15 mouse cellular contexts compared by ENCODE assay signal in the genomic region with DNA sequence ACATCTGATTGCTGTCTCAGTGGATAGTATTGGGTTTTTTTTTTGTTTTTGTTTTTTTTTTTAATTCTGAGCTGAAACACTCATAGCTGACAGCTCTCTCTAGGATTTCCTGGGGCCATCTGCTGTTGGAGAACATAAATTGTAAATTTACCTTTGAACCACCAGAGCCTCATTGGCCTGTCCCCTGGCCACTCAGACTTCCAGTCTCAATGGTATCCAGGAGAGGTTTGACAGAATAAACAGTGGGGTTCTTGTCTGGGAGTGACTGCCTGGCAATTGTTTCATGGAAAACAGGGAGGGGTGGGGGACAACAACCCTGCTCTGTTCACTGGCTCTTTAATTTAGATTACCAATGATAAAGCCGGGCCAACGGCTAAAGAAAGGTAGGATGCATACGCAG.
DNase-seq lines count a peak whose midpoint lies in the region; ATAC-seq and TF ChIP-seq lines count a peak whose summit lies in the region.
"Had no signal": no experiment of that assay in that cellular context is flagged by ENCODE, and none has a peak within 500 bp of the region (broad histone marks: within the 10 kb centered on the region; RNA-seq: fewer than 3 reads in every experiment).

No protein-coding gene starts in this region.

- ATAC-seq in midbrain, embryonic 12.5 days (ENCODE audit: low FRiP score, low read depth), result no peak
- no peak for ATAC-seq in midbrain, postnatal 0 days (ENCODE audit: low FRiP score)
- peak; percentile 66 for ATAC-seq in neural tube, embryonic 12.5 days (ENCODE audit: low FRiP score, low read depth)
- ATAC-seq: CD4-positive, CD25-positive, alpha-beta regulatory T cell, adult 4 months; forebrain, embryonic 14.5 days had no signal

- H3K4me3 ChIP-seq in midbrain, embryonic 12.5 days, result no peak overlapping the region
- no peak overlapping the region for H3K4me3 ChIP-seq in midbrain, postnatal 0 days (ENCODE audit: low read depth, low read length)
- H3K4me3 ChIP-seq in neural tube, embryonic 12.5 days, result no peak overlapping the region

- no peaks in the 10 kb centered on the region for H3K27me3 ChIP-seq in midbrain, embryonic 12.5 days
- no peaks in the 10 kb centered on the region for H3K27me3 ChIP-seq in midbrain, postnatal 0 days (ENCODE audit: insufficient read depth, low read length)
- no peaks in the 10 kb centered on the region for H3K27me3 ChIP-seq in neural tube, embryonic 12.5 days (replicated peaks)

- peaks cover 6% of the 10 kb centered on the region; the same call in 1 of the 2 replicates for H3K4me1 ChIP-seq in midbrain, embryonic 12.5 days
- H3K4me1 ChIP-seq in midbrain, postnatal 0 days (ENCODE audit: insufficient read depth, low read length), result 0 out of 2 replicates have a peak, but pooled peaks cover 5% of the 10 kb centered on the region
- peaks cover 37% of the 10 kb centered on the region for H3K4me1 ChIP-seq in neural tube, embryonic 12.5 days

- no peak for TF ChIP-seq CTCF in midbrain, postnatal 0 days (IDR thresholded peaks at IDR 0.05)

- DNase-seq in adrenal gland, adult 2 months, result peak; percentile 38
- DNase-seq in adrenal gland, postnatal 36 days, result no peak
- DNase-seq in heart, adult 11 months, result peak; percentile 69
- no peak for DNase-seq in heart, adult 8-10 months (ENCODE audit: low spot score)
- DNase-seq in midbrain, postnatal 0 days (ENCODE audit: low spot score), result no peak
- no peak for DNase-seq in frontal cortex, postnatal 25 days (ENCODE audit: low spot score in 2 of 2)
- DNase-seq: heart, postnatal 4 days; kidney, adult 2 months; kidney, postnatal 25 days had no signal

- WGBS in midbrain, embryonic 12.5 days, result 64% methylated on average over 3 of the region's 3 CpGs
- WGBS in midbrain, postnatal 0 days, result 43% methylated on average over 3 of the region's 3 CpGs
- 26% methylated on average over 3 of the region's 3 CpGs for whole genome bisulfite sequencing in neural tube, embryonic 12.5 days

- H3K9me3 ChIP-seq in midbrain, embryonic 12.5 days, result no peaks in the 10 kb centered on the region
- H3K9me3 ChIP-seq in midbrain, postnatal 0 days (ENCODE audit: low read length), result no peaks in the 10 kb centered on the region
- H3K9me3 ChIP-seq in neural tube, embryonic 12.5 days, result no peaks in the 10 kb centered on the region
- H3K9me3 ChIP-seq: G1E had no signal

- no peak overlapping the region for H3K9ac ChIP-seq in midbrain, embryonic 12.5 days (replicated peaks)
- no peak overlapping the region for H3K9ac ChIP-seq in midbrain, postnatal 0 days (replicated peaks; ENCODE audit: low read length, poor library complexity, severe bottlenecking)
- no peak overlapping the region for H3K9ac ChIP-seq in neural tube, embryonic 12.5 days

- no peak overlapping the region for H3K4me2 ChIP-seq in midbrain, embryonic 12.5 days (replicated peaks)
- no peak overlapping the region for H3K4me2 ChIP-seq in midbrain, postnatal 0 days (ENCODE audit: low read depth, low read length, poor library complexity, severe bottlenecking)
- H3K4me2 ChIP-seq in neural tube, embryonic 12.5 days (replicated peaks), result peak overlapping the region; percentile 44

- H3K36me3 ChIP-seq in midbrain, embryonic 12.5 days, result no peaks in the 10 kb centered on the region
- H3K36me3 ChIP-seq in midbrain, postnatal 0 days (ENCODE audit: insufficient read depth, low read length), result no peaks in the 10 kb centered on the region
- H3K36me3 ChIP-seq in neural tube, embryonic 12.5 days, result no peaks in the 10 kb centered on the region
- H3K36me3 ChIP-seq: G1E had no signal

- 0 out of 2 replicates have a peak overlapping the region, but pooled peaks have one; percentile 22 for H3K27ac ChIP-seq in midbrain, embryonic 12.5 days (replicated peaks)
- H3K27ac ChIP-seq in midbrain, postnatal 0 days (ENCODE audit: low read depth, low read length), result no peak overlapping the region
- H3K27ac ChIP-seq in neural tube, embryonic 12.5 days, result peak overlapping the region; percentile 17; the same call in 1 of the 2 replicates
- H3K27ac ChIP-seq: macrophage had no signal

Comparison
In these comparisons a context has a peak if more than half of its experiments do, and no peak if none do; other contexts are left out.
1. DNase-seq: peak in adrenal gland, adult 2 months (single experiment) and heart, adult 11 months (single experiment); none in adrenal gland, postnatal 36 days (0 of 2), heart, adult 8-10 months (single experiment), midbrain, postnatal 0 days (single experiment) and frontal cortex, postnatal 25 days (0 of 2).